Mouse (Mus musculus) midbrain, postnatal 0 days (tissue): ENCODE results near the gene Ociad1. TPM values are rescaled to one million over a fixed set of nuclear protein-coding genes. Genes with fewer than 3 reads are reported as not detected.

Source experiments
- ATAC-seq: fragments of 200-750 bp; cut with Nextera tagmentation; 2 replicates; pipeline ENCODE4 v1.8.0; 2017; ENCODE audit warnings: moderate number of reproducible peaks, mild to moderate bottlenecking, moderate TSS enrichment, moderate library complexity; ENCODE audit not compliant: low FRiP score
- DNase-seq: peaks from one replicate; pipeline ENCODE4 v3.0.0-alpha.2; 2015; ENCODE audit warnings: low spot score
- H3K27ac ChIP-seq: fragments of 300-500 bp; sonication (generic); 2 replicates; pipeline ENCODE4 v1.5.1; 2014; ENCODE audit warnings: low read depth, mild to moderate bottlenecking, low read length, mixed read lengths
- H3K27me3 ChIP-seq: fragments of 300-500 bp; sonication (generic); 2 replicates; pipeline ENCODE4 v1.6.1; 2014; ENCODE audit warnings: low read length, control low read depth, mixed read lengths; ENCODE audit not compliant: insufficient read depth
- H3K36me3 ChIP-seq: fragments of 300-500 bp; sonication (generic); 2 replicates; pipeline ENCODE4 v1.6.1; 2014; ENCODE audit warnings: low read length, control low read depth, mixed read lengths; ENCODE audit not compliant: insufficient read depth
- H3K4me1 ChIP-seq: fragments of 300-500 bp; sonication (generic); 2 replicates; pipeline ENCODE4 v1.6.1; 2014; ENCODE audit warnings: mild to moderate bottlenecking, control low read depth, antibody characterized with exemption, low read length, mixed read lengths; ENCODE audit not compliant: insufficient read depth
- H3K4me2 ChIP-seq: fragments of 300-500 bp; sonication (generic); 2 replicates; pipeline ENCODE4 v1.6.1; 2014; ENCODE audit warnings: low read depth, mild to moderate bottlenecking, low read length, mixed read lengths; ENCODE audit not compliant: poor library complexity, severe bottlenecking
- H3K4me3 ChIP-seq: fragments of 300-500 bp; sonication (generic); 2 replicates; pipeline ENCODE4 v1.5.1; 2014; ENCODE audit warnings: low read depth, mild to moderate bottlenecking, low read length, moderate library complexity
- H3K9ac ChIP-seq: fragments of 300-500 bp; sonication (generic); replicated peaks from 2 replicates; pipeline ENCODE4 v1.6.1; 2014; ENCODE audit warnings: mild to moderate bottlenecking, low read length, moderate library complexity, mixed read lengths; ENCODE audit not compliant: poor library complexity, severe bottlenecking
- H3K9me3 ChIP-seq: fragments of 300-500 bp; sonication (generic); 2 replicates; pipeline ENCODE4 v1.6.1; 2016; ENCODE audit warnings: low read length, control low read depth
- CTCF ChIP-seq: IDR thresholded peaks from 2 replicates; pipeline ENCODE4 v1.5.1; 2016; ENCODE audit warnings: antibody characterized with exemption, mild to moderate bottlenecking
- WGBS: fragments of 180-500 bp; shearing (Covaris S2); extraction: QIAGEN DNeasy Blood & Tissue Kit; methylation state at CpG from one replicate; pipeline ENCODE4 v1.1.7; 2014; 5-methylcytosine and 5-hydroxymethylcytosine counted together
- polyA plus RNA-seq: library from polyadenylated mRNA; unstranded; fragments of >200 nt; fragmentation: Nextera tagmentation; extraction: Ambion mirVana; gene quantifications from 2 replicates; pipeline ENCODE4 v1.2.1, GENCODE M21; 2015
- total RNA-seq: library from RNA; depleted of rRNA; stranded (reverse); fragments of >200 nt; gene quantifications from 2 replicates; pipeline ENCODE4 v1.2.3, GENCODE M21; 2014; rRNA removed

Gene Ociad1
- total and polyA plus RNA-seq, 2 experiments from 2014 or later = 195 to 399 TPM

- no peaks in the 10 kb centered on the region for H3K36me3 ChIP-seq
- no peaks in the 10 kb centered on the region for H3K9me3 ChIP-seq
- no peak overlapping the region for H3K27ac ChIP-seq
- H3K27me3 ChIP-seq = no peaks in the 10 kb centered on the region
- whole genome bisulfite sequencing = 78% methylated on average over 5 of the region's 5 CpGs
- no peak for TF ChIP-seq CTCF
- no peak overlapping the region for H3K4me3 ChIP-seq
- H3K4me2 ChIP-seq = no peak overlapping the region
- H3K4me1 ChIP-seq = no peaks in the 10 kb centered on the region
- H3K9ac ChIP-seq = no peak overlapping the region
- no peak for ATAC-seq
- no peak for DNase-seq
Measured at GRCm38 (mm10) chr5:73362791-73363190, 70.2 kb downstream of the Ociad1 start.

Other genes starting within 250 kb of the Ociad1 start
- 52.8 and 66.2 TPM in 2 replicates for gene Fryl, start 36.2 kb upstream of the Ociad1 start, total RNA-seq
- 17.7 and 23.8 TPM in 2 replicates for gene Fryl, start 36.2 kb upstream of the Ociad1 start, polyA plus RNA-seq
- 11.3 and 15.2 TPM in 2 replicates for gene Ociad2, start 48.2 kb downstream of the Ociad1 start, total RNA-seq
- gene Ociad2, start 48.2 kb downstream of the Ociad1 start, polyA plus RNA-seq = 27.5 and 30.0 TPM in 2 replicates
- gene Cwh43, start 113.3 kb downstream of the Ociad1 start, total RNA-seq = 0.99 TPM in 1 of 2 replicates, not detected in the other
- gene Cwh43, start 113.3 kb downstream of the Ociad1 start, polyA plus RNA-seq = 0.62 and 0.85 TPM in 2 replicates
- gene Dcun1d4, start 188.2 kb downstream of the Ociad1 start, total RNA-seq = 31.1 and 33.7 TPM in 2 replicates
- 43.7 and 46.2 TPM in 2 replicates for gene Dcun1d4, start 188.2 kb downstream of the Ociad1 start, polyA plus RNA-seq